Mouse (Mus musculus): ENCODE measurements around the gene Mrpl28.

The Mrpl28 gene

DNA sequence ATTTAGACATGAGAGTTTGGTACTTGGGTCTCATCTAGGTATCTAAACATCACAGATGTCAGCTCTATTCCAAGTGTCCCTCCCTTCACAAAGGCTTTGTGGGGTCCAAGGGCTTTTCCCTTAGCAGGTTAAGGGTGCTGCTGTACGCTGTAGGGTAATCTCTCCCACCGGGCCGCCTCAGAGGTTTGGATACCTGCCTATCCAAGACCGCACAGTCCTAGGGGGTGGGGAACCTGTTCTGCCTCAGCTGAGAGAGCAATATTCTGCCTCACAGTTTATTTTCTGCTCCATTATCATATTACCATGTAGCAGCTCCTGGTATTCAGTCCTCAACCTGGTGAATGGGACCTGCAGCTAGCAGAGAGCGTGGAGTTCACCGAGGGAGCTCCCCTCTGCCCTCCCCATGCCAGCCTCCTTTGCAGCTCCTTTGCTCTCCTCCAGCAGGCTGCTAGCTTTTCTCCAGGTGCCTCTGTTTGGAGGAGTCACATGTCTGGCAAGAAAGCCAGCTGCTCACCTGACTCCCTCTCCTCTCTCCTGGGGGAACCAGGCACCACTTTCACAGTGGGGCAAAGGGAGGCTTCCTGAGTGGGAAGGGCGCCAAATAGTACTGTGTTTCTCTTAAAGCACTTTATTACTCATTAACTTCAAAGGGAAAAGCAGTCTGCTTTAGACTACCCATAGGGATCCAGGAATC lies 7.9 kb upstream of the Mrpl28 start:
- DNase-seq (ENCODE audit: extremely low read depth, insufficient read length, low spot score): no peak

- no peak for DNase-seq (ENCODE audit: extremely low read depth, insufficient read length, low spot score)
Measured at GRCm38 (mm10) chr17:26115956-26116487, 7.3 kb upstream of the Mrpl28 start.

GRCm38 (mm10) chr17:26116503-26117258 lies 6.6 kb upstream of the Mrpl28 start:
- DNase-seq (ENCODE audit: extremely low read depth, insufficient read length, low spot score): no peak

DNA sequence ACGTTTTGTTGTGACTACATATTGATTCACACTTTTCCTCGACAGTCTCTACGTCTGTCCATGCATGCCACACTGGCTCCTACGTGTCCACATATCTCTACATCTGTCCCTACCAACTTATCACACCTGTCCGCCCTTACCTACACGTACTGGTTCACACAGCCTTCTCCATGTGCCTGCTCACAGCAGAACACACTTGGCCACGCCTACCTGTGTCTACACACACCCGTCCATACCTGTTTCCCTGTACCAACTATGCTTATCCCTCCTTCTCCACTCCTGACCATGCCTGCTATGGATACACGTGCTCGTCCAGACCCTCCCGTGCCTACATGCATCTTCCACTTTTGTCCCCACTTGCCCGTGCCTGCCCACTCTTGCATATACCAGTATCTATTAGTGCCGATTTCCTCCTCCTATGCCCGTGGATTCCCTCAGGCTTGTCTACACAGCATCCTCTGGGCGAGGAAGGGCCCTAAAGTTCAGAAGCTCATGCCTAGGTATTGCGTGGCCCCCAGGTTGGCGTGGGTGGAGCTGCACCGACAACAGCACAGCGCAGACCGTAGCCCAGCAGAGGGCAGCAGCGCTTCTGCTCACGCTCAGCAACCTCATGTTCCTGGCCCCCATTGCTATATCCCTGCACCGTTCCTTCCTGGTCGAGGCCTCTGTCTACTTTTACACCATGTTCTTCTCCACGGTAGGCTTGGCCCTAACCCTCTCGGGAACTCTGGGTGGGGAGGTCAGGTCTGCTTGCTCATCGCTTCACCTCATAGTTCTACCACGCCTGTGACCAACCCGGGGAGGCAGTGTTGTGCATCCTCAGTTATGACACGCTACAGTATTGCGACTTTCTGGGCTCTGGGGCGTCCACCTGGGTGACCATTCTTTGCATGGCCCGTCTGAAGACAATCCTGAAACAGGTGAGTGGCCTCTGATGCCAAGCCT lies 3.3 kb upstream of the Mrpl28 start:
- DNase-seq (ENCODE audit: extremely low read depth, insufficient read length, low spot score): peak; percentile 77

DNA sequence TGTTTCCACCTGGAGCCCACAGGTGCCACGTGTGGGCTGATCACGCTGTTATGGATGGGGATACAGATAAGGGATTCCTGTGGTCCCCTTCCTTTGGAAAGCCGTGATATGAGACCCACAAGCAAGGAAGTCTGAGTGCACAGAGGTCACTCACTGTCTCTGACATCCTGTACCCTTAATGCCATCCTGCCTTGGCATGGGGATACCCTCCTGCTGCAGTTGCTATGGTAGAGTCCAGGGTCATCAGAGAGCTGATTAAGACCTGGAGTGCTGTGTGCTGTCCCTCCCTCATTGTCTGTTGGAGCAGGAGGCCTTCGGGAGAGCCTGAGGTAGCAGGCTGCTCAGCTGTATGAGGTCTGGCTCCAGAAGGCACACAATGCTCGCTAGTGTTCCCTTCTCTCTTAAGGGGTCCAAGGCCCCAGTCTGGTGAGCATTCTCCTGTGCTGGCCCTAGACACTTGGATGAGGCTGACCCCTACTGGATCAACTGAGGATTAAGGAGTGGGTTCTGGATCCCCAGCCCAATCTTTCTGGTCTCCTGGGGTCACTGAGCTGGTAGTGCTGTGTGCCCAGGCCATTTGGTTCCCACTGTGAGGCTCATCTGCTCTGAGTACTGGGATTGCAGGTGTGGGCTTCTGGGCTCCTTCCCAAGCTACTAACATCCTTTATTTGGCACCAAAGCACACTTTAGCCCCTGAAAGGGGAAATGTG lies 714 bp upstream of the Mrpl28 start:
- no peak for DNase-seq (ENCODE audit: extremely low read depth, insufficient read length, low spot score)

DNA sequence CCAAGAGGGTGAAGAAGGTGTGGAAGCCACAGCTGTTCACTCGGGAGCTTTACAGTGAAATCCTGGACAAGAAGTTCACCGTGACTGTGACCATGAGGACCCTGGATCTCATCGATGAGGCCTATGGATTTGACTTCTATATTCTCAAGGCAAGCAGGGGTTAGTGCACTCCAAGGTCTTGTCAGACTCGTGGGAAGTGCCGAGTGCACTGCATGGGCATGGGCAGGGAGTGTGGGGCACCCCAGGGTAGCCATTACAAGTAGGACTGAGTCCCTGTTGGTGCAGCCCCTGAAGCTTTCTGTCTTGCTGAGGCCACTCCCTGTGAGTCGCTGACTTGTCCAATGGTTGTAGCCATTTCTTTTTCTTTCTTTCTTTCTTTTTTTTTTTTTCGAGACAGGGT lies 1.3 kb downstream of the Mrpl28 start:
- DNase-seq (ENCODE audit: extremely low read depth, insufficient read length, low spot score): no peak

DNA sequence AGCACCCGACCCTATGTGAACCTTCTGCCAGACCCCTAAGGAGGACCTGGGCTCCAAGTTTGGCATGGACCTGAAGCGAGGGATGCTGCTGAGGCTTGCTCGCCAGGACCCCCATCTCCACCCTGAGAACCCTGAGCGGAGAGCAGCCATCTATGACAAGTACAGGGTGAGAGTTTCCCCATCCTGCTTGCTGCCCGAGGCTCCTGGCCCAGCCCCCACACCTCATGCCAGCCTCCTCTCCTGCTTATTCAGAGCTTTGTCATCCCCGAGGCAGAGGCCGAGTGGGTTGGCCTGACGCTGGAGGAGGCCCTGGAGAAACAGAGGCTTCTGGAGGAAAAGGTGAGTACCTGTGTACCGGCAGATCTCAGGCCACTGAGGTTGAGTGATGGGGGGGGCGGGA lies 1.9 kb downstream of the Mrpl28 start:
- no peak for DNase-seq (ENCODE audit: extremely low read depth, insufficient read length, low spot score)

- no peak for DNase-seq (ENCODE audit: extremely low read depth, insufficient read length, low spot score)
Measured at GRCm38 (mm10) chr17:26131062-26131732, 7.9 kb downstream of the Mrpl28 start.

DNA sequence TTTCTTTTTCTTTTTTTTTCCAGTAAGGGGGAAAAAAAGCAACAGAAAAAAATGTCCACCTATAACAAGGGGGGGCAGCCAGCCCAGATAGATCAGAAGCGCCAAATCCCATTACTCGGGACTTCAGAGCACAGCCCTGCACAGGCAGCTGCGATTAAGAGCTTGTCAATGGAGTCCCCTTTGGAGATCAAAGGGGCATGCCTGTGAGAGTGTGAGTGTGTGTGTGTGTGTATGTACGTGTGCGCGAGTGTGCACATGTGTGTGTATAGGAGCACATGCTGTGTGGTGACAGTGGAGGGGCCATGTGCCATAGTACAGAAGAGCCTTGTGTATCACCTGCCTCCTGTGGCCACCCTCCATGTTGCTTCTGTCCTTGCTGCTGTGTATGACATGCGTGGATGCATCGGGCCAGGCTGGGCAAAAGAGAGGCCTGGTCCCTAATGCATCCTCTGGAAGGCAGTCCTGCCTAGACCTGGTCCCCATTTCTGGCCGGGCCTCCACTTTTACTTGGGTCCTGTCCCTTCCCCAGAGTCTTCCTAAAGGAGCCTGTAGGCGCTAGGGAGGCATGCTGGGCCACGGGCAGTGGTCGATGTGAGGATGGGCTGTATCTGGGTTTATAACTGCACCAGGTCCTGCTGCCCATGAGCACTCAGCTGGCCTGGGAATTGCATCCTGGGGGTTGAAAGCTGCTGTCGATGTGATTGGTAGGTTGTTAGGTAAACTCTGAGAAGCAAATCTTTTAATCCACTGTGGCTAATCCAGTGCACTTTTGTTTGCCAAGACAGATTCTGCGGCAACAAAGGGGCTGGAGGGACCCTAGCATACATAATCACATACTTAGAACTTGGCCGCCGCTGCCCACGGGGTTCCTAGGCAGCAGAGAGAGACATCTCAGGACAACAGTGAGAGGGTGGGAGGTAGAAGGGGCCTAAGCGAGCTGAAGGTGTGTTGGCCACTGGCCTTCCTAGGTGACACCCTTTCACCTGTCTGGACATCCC lies 8.9 kb downstream of the Mrpl28 start:
- DNase-seq (ENCODE audit: extremely low read depth, insufficient read length, low spot score): no peak

GRCm38 (mm10) chr17:26137106-26137750 lies 13.9 kb downstream of the Mrpl28 start:
- DNase-seq (ENCODE audit: extremely low read depth, insufficient read length, low spot score): no peak

- no peak for DNase-seq (ENCODE audit: extremely low read depth, insufficient read length, low spot score)
Measured at GRCm38 (mm10) chr17:26137751-26138130, 14.4 kb downstream of the Mrpl28 start.

- DNase-seq (ENCODE audit: extremely low read depth, insufficient read length, low spot score): peak; percentile 99
Measured at GRCm38 (mm10) chr17:26138239-26138836, 15.0 kb downstream of the Mrpl28 start, which contains the start of gene Axin1. TSS of gene Axin1 (plus strand) at chr17:26138688.

- DNase-seq (ENCODE audit: extremely low read depth, insufficient read length, low spot score): peak; percentile 66
Measured at GRCm38 (mm10) chr17:26138901-26139381, 15.6 kb downstream of the Mrpl28 start.

GRCm38 (mm10) chr17:26142796-26143195 lies 19.5 kb downstream of the Mrpl28 start:
- peak; percentile 51 for DNase-seq (ENCODE audit: extremely low read depth, insufficient read length, low spot score)

GRCm38 (mm10) chr17:26143386-26143785 lies 20.1 kb downstream of the Mrpl28 start:
- DNase-seq (ENCODE audit: extremely low read depth, insufficient read length, low spot score): no peak

- DNase-seq (ENCODE audit: extremely low read depth, insufficient read length, low spot score): no peak
Measured at GRCm38 (mm10) chr17:26149056-26149455, 25.8 kb downstream of the Mrpl28 start.

DNA sequence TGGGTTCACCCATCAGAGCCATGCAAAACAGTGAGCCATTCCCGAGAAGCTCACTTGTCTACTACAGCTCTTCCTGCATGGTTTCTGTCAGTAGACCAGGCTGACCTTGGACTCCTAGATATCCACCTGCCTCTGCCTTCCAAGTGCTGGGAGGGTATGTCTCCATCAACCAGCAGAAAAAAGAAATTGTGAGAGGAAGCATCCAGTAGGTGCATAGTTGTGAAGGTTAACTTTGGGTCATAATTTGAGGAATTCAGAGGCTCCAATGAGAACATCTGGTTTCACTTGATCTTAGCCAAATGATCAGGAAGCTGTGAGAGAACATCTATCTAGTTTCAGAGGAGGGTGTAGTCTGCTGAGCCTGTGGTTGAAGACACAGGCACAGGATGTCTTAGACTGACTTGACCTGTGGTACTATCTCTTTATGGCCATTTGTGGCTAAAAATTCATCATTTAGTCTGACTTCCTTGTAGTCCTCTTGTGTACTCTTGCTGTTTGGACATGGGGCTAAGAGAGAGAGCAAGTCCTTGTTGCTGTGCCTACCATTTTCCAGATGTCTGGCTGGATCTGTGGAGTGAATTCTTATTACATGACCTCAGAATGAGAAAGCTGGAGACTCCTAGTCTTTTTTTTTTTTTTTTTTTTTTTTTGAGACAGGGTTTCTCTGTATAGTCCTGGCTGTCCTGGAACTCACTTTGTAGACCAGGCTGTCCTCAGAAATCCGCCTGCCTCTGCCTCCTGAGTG lies 28.8 kb downstream of the Mrpl28 start:
- no peak for DNase-seq (ENCODE audit: extremely low read depth, insufficient read length, low spot score)
